Mouse (Mus musculus) midbrain, embryonic 12.5 days (tissue): Measurements from ENCODE around the gene Metrn. TPM values are rescaled to one million over a fixed set of nuclear protein-coding genes. Genes with fewer than 3 reads are reported as not detected.

Source experiments
- ATAC-seq: fragments of 200-750 bp; cut with Nextera tagmentation; 2 replicates; pipeline ENCODE4 v1.8.0; 2017; ENCODE audit warnings: low read depth, moderate TSS enrichment, moderate library complexity; ENCODE audit not compliant: low FRiP score
- H3K27ac ChIP-seq: fragments of 300-500 bp; sonication (generic); replicated peaks from 2 replicates; pipeline ENCODE4 v1.5.1; 2016; ENCODE audit warnings: mild to moderate bottlenecking
- H3K27me3 ChIP-seq: fragments of 300-500 bp; sonication (generic); 2 replicates; pipeline ENCODE4 v1.6.1; 2016; ENCODE audit warnings: mild to moderate bottlenecking
- H3K36me3 ChIP-seq: fragments of 300-500 bp; sonication (generic); 2 replicates; pipeline ENCODE4 v1.6.1; 2016
- H3K4me1 ChIP-seq: fragments of 300-500 bp; sonication (generic); 2 replicates; pipeline ENCODE4 v1.6.1; 2016
- H3K4me2 ChIP-seq: fragments of 300-500 bp; sonication (generic); replicated peaks from 2 replicates; pipeline ENCODE4 v1.6.1; 2016; ENCODE audit warnings: mild to moderate bottlenecking, moderate library complexity
- H3K4me3 ChIP-seq: fragments of 300-500 bp; sonication (generic); 2 replicates; pipeline ENCODE4 v1.5.1; 2016; ENCODE audit warnings: mild to moderate bottlenecking
- H3K9ac ChIP-seq: fragments of 300-500 bp; sonication (generic); replicated peaks from 2 replicates; pipeline ENCODE4 v1.6.1; 2016; ENCODE audit warnings: mild to moderate bottlenecking, moderate library complexity
- H3K9me3 ChIP-seq: fragments of 300-500 bp; sonication (generic); 2 replicates; pipeline ENCODE4 v1.6.1; 2016; ENCODE audit warnings: mild to moderate bottlenecking
- WGBS: fragments of 180-500 bp; shearing (Covaris S2); methylation state at CpG from one replicate; pipeline ENCODE4 v1.1.7; 2016; 5-methylcytosine and 5-hydroxymethylcytosine counted together
- polyA plus RNA-seq: library from polyadenylated mRNA; unstranded; fragments of >200 nt; fragmentation: Nextera tagmentation; extraction: Ambion mirVana; gene quantifications from 2 replicates; pipeline ENCODE4 v1.2.1, GENCODE M21; 2016

The Metrn gene
- polyA plus RNA-seq, 1 experiment from 2014 or later = 68.8 TPM

GRCm38 (mm10) chr17:25829558-25830017 lies 32.7 kb upstream of the Metrn start:
- ATAC-seq = no peak
- H3K4me1 ChIP-seq = peaks cover 63% of the 10 kb centered on the region

GRCm38 (mm10) chr17:25828712-25829557 lies 32.0 kb upstream of the Metrn start, which contains the start of gene Jmjd8:
TSS of gene Jmjd8 (plus strand) at chr17:25828867.
- H3K9ac ChIP-seq = peak within 1 kb of the TSS; percentile 84

More at GRCm38 (mm10) chr17:25829558-25830017, 32.7 kb upstream of the Metrn start:
- peak overlapping the region; percentile 67 for H3K4me3 ChIP-seq
- peak overlapping the region; percentile 91 for H3K27ac ChIP-seq
- H3K9me3 ChIP-seq = no peaks in the 10 kb centered on the region
- 47% methylated on average over 8 of the region's 8 CpGs for WGBS
- H3K9ac ChIP-seq = peak overlapping the region; percentile 84
- H3K36me3 ChIP-seq = peaks cover 46% of the 10 kb centered on the region
- H3K4me2 ChIP-seq = peak overlapping the region; percentile 84
- no peaks in the 10 kb centered on the region for H3K27me3 ChIP-seq

GRCm38 (mm10) chr17:25828223-25828594 lies 31.3 kb upstream of the Metrn start:
- Histone ChIP-seq H3K4me2 (peak overlapping the region; percentile 84), H3K9ac (peak overlapping the region; percentile 84; the same call in 1 of the 2 replicates), H3K4me3 (peak overlapping the region; percentile 67), H3K9me3 (no peaks in the 10 kb centered on the region), H3K36me3 (peaks cover 46% of the 10 kb centered on the region), H3K27ac (peak overlapping the region; percentile 91), H3K4me1 (peaks cover 60% of the 10 kb centered on the region), H3K27me3 (no peaks in the 10 kb centered on the region)
- 83% methylated on average over 8 of the region's 8 CpGs for WGBS
- ATAC-seq = no peak

More at GRCm38 (mm10) chr17:25828712-25829557, 32.0 kb upstream of the Metrn start, which contains the start of gene Jmjd8:
- ATAC-seq = peak; percentile 42
- H3K27me3 ChIP-seq = no peaks in the 10 kb centered on the region
- peak within 1 kb of the TSS; percentile 67 for H3K4me3 ChIP-seq
- H3K36me3 ChIP-seq = peaks cover 46% of the 10 kb centered on the region
- H3K27ac ChIP-seq = peak within 1 kb of the TSS; percentile 91
- H3K4me2 ChIP-seq = peak within 1 kb of the TSS; percentile 84
- H3K9me3 ChIP-seq = no peaks in the 10 kb centered on the region
- peaks cover 63% of the 10 kb centered on the region for H3K4me1 ChIP-seq
- under 1% methylated on average over 32 of the region's 32 CpGs for WGBS

DNA sequence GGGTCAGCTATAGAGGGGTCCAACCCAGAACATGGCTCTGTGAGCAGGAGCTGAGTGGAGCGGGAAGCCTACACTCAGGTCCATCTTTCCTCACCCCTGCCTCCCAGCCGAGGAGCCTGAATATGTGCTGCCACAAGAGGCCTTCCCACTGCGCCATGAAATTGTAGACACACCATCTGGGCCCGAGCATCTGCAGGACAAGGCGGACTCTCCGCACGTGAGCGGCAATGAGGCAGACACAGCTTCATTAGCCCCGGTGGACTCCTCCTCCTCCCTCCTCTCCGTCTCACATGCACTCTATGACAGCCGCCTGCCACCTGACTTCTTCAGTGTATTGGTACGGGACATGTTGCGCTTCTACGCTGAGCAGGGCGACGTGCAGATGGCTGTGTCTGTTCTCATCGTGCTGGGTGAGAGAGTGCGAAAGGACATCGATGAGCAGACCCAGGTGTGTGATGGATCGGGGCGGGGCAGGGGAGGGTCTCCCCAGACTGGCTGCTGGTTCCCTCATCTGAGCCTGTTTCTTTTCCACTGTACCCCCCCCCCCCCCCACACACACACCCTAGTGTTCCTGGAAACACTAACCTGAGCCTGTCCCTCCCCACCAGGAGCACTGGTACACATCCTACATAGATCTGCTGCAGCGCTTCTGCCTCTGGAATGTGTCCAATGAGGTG lies 30.7 kb upstream of the Metrn start:
- no peak for ATAC-seq
- Histone ChIP-seq H3K9ac (no peak overlapping the region), H3K9me3 (no peaks in the 10 kb centered on the region), H3K27me3 (peaks cover under 1% of the 10 kb centered on the region; the same call in 1 of the 2 replicates), H3K4me1 (peaks cover 63% of the 10 kb centered on the region), H3K27ac (peak overlapping the region; percentile 91; the same call in 1 of the 2 replicates), H3K4me3 (no peak overlapping the region; the same call in 1 of the 2 replicates), H3K4me2 (peak overlapping the region; percentile 84; the same call in 1 of the 2 replicates), H3K36me3 (peaks cover 46% of the 10 kb centered on the region)
- WGBS = 93% methylated on average over 22 of the region's 22 CpGs

DNA sequence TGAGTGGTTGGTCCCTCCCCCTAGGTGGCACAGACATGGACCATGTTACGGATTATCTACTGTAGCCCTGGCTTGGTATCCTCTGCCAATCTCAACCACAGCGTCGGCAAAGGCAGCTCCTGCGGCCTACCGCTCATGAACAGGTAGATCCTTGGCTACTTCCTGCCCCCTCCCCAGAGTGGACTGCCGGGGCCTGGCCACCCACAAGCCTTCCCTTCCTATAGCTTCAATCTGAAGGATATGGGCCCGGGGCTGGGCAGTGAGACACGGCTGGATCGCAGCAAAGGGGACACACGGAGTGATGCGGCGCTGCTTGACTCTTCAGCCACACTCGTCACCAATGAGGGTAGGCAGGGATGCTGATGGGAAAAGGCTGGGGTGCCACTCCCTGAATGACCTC lies 30.1 kb upstream of the Metrn start:
- no peak overlapping the region for H3K4me3 ChIP-seq
- 96% methylated on average over 13 of the region's 13 CpGs for WGBS
- no peaks in the 10 kb centered on the region for H3K9me3 ChIP-seq
- peaks cover 5% of the 10 kb centered on the region; the same call in 1 of the 2 replicates for H3K27me3 ChIP-seq
- no peak overlapping the region for H3K9ac ChIP-seq
- peaks cover 46% of the 10 kb centered on the region for H3K36me3 ChIP-seq
- H3K27ac ChIP-seq = no peak overlapping the region
- H3K4me1 ChIP-seq = peaks cover 63% of the 10 kb centered on the region
- no peak overlapping the region for H3K4me2 ChIP-seq
- no peak for ATAC-seq

- ATAC-seq = no peak
- H3K4me3 ChIP-seq = no peak overlapping the region
- WGBS = 96% methylated on average over 27 of the region's 27 CpGs
- no peak overlapping the region for H3K4me2 ChIP-seq
- peaks cover 5% of the 10 kb centered on the region; the same call in 1 of the 2 replicates for H3K27me3 ChIP-seq
- H3K4me1 ChIP-seq = peaks cover 53% of the 10 kb centered on the region
- H3K27ac ChIP-seq = no peak overlapping the region
- H3K9me3 ChIP-seq = no peaks in the 10 kb centered on the region
- peaks cover 40% of the 10 kb centered on the region for H3K36me3 ChIP-seq
- no peak overlapping the region for H3K9ac ChIP-seq
Observed at GRCm38 (mm10) chr17:25825984-25826570, 29.1 kb upstream of the Metrn start.

- H3K9me3 ChIP-seq = no peaks in the 10 kb centered on the region
- peaks cover 46% of the 10 kb centered on the region for H3K4me1 ChIP-seq
- peaks cover 11% of the 10 kb centered on the region for H3K27me3 ChIP-seq
- WGBS = 89% methylated on average over 6 of the region's 6 CpGs
- peaks cover 32% of the 10 kb centered on the region for H3K36me3 ChIP-seq
- no peak overlapping the region for H3K27ac ChIP-seq
- H3K4me3 ChIP-seq = no peak overlapping the region
- ATAC-seq = no peak
- peak overlapping the region; percentile 95; the same call in 1 of the 2 replicates for H3K4me2 ChIP-seq
- H3K9ac ChIP-seq = peak overlapping the region; percentile 33
Observed at GRCm38 (mm10) chr17:25825311-25825710, 28.4 kb upstream of the Metrn start.

DNA sequence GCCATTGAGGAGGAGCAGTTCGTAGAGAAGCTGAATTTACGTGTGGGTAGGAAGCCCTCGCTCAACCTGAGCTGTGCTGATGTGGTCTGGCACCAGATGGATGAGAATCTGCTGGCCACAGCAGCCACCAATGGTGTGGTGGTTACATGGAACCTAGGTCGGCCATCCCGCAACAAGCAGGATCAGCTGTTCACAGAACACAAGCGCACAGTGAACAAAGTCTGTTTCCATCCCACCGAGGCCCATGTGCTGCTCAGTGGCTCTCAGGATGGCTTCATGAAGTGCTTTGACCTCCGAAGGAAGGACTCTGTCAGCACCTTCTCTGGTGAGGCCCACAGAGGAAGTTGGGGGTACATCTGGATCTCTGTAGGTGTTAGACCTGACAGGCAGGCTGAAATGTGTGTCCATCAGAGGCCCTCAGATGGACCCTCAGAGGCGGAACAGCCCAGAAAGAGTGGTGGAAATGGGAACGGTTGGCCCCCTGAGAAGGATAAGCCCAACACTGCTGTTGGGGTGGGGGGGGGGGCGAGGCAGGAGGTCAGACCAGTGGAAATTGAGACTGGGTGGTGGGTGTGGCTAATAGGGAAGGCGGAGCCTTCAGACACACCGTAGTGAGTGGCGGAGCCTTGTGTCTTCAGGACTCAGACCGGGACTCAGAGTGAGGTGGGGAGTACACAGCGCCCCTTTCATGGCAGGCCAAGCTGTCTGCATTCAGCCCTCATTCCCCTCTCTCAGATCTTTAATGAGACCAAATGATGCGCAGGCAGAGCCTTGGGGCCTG lies 27.6 kb upstream of the Metrn start:
- Histone ChIP-seq H3K4me2 (peak overlapping the region; percentile 95), H3K4me3 (peak overlapping the region; percentile 60), H3K9ac (peak overlapping the region; percentile 75; the same call in 1 of the 2 replicates), H3K27ac (no peak overlapping the region), H3K4me1 (peaks cover 39% of the 10 kb centered on the region), H3K27me3 (peaks cover 19% of the 10 kb centered on the region), H3K36me3 (peaks cover 24% of the 10 kb centered on the region), H3K9me3 (no peaks in the 10 kb centered on the region)
- no peak for ATAC-seq
- 76% methylated on average over 17 of the region's 17 CpGs for WGBS

- Histone ChIP-seq H3K27ac (peak within 1 kb of the TSS; percentile 43; the same call in 1 of the 2 replicates), H3K9ac (peak within 1 kb of the TSS; percentile 75), H3K36me3 (peaks cover 24% of the 10 kb centered on the region), H3K4me3 (peak within 1 kb of the TSS; percentile 60), H3K27me3 (peaks cover 30% of the 10 kb centered on the region), H3K4me1 (peaks cover 41% of the 10 kb centered on the region), H3K9me3 (no peaks in the 10 kb centered on the region), H3K4me2 (peak within 1 kb of the TSS; percentile 95)
- ATAC-seq = peak; percentile 57
- under 1% methylated on average over 18 of the region's 18 CpGs for WGBS
Observed at GRCm38 (mm10) chr17:25823452-25823851, 26.5 kb upstream of the Metrn start, which contains the start of gene Wdr24. TSS of gene Wdr24 (plus strand) at chr17:25823627.

DNA sequence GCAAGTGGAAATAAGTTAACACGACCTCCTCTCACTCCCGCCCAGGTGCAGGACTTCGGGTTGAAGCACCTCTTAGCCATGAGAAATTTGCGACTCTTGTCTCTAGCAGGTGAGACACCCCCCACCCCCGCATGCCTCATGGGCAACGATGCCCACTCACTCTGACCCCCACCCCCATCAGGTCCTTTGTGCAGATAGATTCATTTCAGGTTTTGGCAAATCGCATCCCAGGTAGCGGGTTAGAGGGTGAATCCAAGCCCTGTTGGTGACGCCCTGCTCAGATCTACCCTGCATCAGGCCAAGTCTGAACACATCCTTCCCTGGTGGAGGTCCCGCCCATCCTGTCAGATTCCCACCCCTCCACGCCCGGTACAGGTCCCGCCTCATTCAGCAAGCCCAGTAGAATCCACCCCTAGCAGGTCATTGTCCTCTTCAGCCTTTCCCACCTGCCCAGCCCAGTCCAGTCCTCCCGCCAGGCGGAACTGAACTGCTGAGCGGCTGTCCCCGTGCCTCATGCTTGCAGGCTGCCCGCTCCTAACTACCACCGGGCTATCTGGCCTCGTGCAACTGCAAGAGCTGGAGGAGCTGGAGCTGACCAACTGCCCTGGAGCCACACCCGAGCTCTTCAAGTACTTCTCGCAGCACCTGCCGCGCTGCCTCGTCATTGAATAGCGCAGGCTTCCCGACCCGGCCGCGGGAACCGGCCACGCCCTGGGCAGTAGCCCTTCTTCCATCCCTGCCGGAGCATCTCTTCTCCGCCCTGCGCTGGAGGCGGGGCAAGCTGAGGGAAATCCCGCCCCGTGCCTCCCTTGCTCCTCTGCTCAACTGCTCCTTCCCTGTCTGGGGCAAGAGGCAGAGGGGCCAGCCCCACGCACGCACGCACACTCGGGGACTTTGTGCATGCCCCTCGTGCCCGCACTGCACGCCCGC lies 22.2 kb upstream of the Metrn start:
- no peak for ATAC-seq
- Histone ChIP-seq H3K4me2 (peak overlapping the region; percentile 35), H3K4me3 (peak overlapping the region; percentile 7; the same call in 1 of the 2 replicates), H3K9me3 (no peaks in the 10 kb centered on the region), H3K27ac (no peak overlapping the region), H3K9ac (peak overlapping the region; percentile 42; the same call in 1 of the 2 replicates), H3K4me1 (peaks cover 18% of the 10 kb centered on the region), H3K36me3 (peaks cover 20% of the 10 kb centered on the region), H3K27me3 (peaks cover 41% of the 10 kb centered on the region)
- WGBS = 6% methylated on average over 46 of the region's 46 CpGs
